Mouse (Mus musculus): ENCODE measurements around the gene Trpm5. TPM values are rescaled to one million over a fixed set of nuclear protein-coding genes. Genes with fewer than 3 reads are reported as not detected.

The Trpm5 gene
- polyA plus RNA-seq, 1 experiment from 2014 or later = 0.93 TPM

DNA sequence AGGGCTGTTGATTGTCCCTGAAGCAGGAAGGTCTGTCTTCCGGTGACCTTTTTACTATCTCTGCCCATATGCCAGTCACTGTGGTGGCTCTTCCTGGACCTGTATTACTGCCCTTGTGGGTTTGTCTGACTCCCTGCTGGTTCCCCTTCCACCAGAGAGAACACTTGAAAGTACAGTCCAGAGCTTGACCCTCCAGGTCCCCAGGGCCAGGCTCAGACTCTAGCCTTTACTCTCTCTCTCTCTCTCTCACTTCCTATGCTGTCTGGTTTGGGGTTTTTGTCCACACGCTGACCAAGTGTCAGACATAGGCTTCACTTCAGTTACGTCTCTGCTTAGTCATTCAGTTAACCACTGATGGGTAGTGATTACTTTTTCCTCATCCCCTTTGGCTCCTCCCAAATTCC, 51.5 kb downstream of the Trpm5 start:
- no peak overlapping the region for H3K27ac ChIP-seq (replicated peaks)
- no peaks in the 10 kb centered on the region for H3K9me3 ChIP-seq (replicated peaks)
- H3K27me3 ChIP-seq (ENCODE audit: low read depth, poor library complexity, severe bottlenecking) = no peaks in the 10 kb centered on the region
- 83% methylated on average over 3 of the region's 3 CpGs for WGBS
- no peaks in the 10 kb centered on the region for H3K36me3 ChIP-seq
- H3K4me1 ChIP-seq = no peaks in the 10 kb centered on the region
- H3K4me3 ChIP-seq = no peak overlapping the region
- no peak for DNase-seq (ENCODE audit: low spot score)

DNA sequence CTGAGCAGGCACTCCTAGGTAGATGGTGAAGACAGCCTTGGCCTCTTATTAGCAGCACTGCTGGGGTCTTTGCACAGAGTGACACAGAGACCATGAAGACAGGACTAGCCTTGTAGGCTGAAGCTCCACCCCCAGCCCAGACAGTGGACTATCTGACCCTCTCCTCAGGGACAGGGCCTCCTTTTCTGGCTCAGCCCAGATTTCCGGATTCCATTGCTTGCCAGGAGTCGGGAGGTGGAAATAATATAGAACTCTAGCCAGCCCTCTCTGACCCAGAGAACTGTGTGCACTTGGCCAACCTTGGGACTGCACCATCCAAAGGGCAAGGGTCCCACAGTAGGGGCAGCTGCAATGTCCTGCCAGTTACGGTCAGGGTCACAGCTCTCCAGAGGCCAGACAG, 52.4 kb downstream of the Trpm5 start:
- Histone ChIP-seq H3K27me3 (ENCODE audit: low read depth, poor library complexity, severe bottlenecking) (no peaks in the 10 kb centered on the region), H3K27ac (replicated peaks) (no peak overlapping the region; the same call in 1 of the 2 replicates), H3K4me1 (no peaks in the 10 kb centered on the region), H3K36me3 (no peaks in the 10 kb centered on the region), H3K4me3 (no peak overlapping the region), H3K9me3 (replicated peaks) (no peaks in the 10 kb centered on the region)
- 72% methylated on average over 3 of the region's 3 CpGs for WGBS
- DNase-seq (ENCODE audit: low spot score) = no peak

- Histone ChIP-seq H3K27ac (replicated peaks) (no peak overlapping the region), H3K36me3 (no peaks in the 10 kb centered on the region), H3K4me1 (no peaks in the 10 kb centered on the region), H3K9me3 (replicated peaks) (no peaks in the 10 kb centered on the region), H3K27me3 (ENCODE audit: low read depth, poor library complexity, severe bottlenecking) (no peaks in the 10 kb centered on the region), H3K4me3 (no peak overlapping the region)
- no peak for DNase-seq (ENCODE audit: low spot score)
- 87% methylated on average over 3 of the region's 3 CpGs for WGBS
Observed at GRCm38 (mm10) chr7:143041138-143041822, 53.2 kb downstream of the Trpm5 start.

DNA sequence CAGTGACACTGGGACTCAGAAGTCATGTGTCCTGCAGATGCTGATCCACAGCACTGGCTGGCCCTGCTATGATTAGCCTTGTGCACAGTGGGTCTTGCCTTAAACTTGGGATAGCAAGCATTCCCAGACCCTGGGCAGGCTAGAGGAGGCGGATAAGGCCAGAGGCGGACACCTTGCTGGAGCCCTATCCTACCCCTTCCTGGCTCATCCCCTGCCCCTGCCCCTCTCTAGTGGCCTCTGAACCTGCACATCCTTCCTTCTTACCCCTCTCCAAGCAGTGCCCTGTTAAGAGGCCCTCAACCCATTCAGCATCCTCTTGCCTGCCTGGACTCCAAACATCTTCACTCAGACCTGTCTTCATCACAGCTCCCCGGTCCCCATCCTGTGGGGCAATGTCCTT, 53.9 kb downstream of the Trpm5 start:
- H3K4me1 ChIP-seq = no peaks in the 10 kb centered on the region
- H3K9me3 ChIP-seq (replicated peaks) = no peaks in the 10 kb centered on the region
- DNase-seq (ENCODE audit: low spot score) = no peak
- H3K4me3 ChIP-seq = no peak overlapping the region
- 90% methylated on average over 3 of the region's 3 CpGs for WGBS
- no peaks in the 10 kb centered on the region for H3K27me3 ChIP-seq (ENCODE audit: low read depth, poor library complexity, severe bottlenecking)
- 0 out of 2 replicates have a peak overlapping the region, but pooled peaks have one; percentile 33 for H3K27ac ChIP-seq (replicated peaks)
- H3K36me3 ChIP-seq = no peaks in the 10 kb centered on the region

DNA sequence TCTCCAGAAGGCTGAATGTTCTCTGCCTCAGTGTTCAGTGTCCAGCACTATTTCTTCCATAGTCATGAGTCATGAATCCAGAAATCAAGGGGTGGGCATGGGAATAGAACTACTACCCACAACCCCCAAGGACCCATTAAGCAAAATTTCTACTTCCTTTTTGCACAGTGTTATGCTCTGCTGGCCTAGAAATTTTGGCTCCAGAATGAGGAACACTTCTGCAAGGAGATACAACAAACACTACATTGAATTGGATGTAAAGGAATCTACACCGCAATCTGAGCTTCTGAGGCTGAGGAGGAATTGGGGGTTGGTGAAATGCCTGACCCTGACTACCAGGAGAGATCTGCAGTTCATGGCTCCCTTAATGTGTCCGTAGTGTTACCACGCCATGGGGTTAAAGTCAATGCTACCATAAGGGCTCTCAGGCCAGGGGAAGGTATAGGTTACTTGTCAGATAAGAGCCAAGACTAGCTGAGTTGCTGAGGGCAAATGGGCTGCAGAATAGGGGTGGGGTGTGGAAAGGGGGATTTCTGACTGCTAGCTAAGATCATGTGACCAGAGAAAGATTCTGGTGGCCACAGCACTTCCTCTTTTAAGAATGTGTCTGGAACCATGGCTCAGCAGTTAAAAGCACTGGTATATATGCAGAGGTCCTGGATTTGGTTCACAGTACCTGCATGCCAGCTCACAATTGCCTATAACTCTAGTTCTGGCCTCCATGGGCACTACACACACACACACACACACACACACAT, 56.1 kb downstream of the Trpm5 start:
- H3K9me3 ChIP-seq (replicated peaks) = no peaks in the 10 kb centered on the region
- no peak overlapping the region for H3K4me3 ChIP-seq
- H3K27ac ChIP-seq (replicated peaks) = no peak overlapping the region
- 0 out of 2 replicates have a peak, but pooled peaks cover 3% of the 10 kb centered on the region for H3K36me3 ChIP-seq
- no peaks in the 10 kb centered on the region for H3K4me1 ChIP-seq
- no peaks in the 10 kb centered on the region for H3K27me3 ChIP-seq (ENCODE audit: low read depth, poor library complexity, severe bottlenecking)
- DNase-seq (ENCODE audit: low spot score) = no peak
- WGBS = 87% methylated on average over 3 of the region's 3 CpGs

DNA sequence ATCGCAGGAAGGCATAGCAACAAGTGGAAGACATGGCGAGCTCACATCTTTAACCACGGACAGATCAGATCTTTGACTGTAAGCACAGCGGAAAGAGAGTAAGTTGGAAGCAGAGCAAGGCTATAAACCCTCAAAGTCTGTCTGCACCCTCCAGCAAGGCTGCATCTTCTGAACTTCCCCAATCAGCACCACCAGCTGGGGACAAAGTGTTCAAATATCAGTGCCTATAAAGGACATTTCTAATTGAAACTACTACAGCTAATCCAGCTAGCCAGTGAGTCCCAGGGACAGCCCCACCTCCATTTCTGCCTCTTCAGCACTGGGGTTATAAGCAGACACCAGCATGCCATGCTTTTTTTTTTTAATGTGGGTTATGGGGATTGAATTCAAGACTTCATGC, 57.1 kb downstream of the Trpm5 start:
- Histone ChIP-seq H3K4me3 (no peak overlapping the region), H3K9me3 (replicated peaks) (no peaks in the 10 kb centered on the region), H3K27ac (replicated peaks) (no peak overlapping the region), H3K36me3 (0 out of 2 replicates have a peak, but pooled peaks cover 3% of the 10 kb centered on the region), H3K27me3 (ENCODE audit: low read depth, poor library complexity, severe bottlenecking) (no peaks in the 10 kb centered on the region), H3K4me1 (no peaks in the 10 kb centered on the region)
- WGBS = 91% methylated on average over 4 of the region's 4 CpGs
- no peak for DNase-seq (ENCODE audit: low spot score)

DNA sequence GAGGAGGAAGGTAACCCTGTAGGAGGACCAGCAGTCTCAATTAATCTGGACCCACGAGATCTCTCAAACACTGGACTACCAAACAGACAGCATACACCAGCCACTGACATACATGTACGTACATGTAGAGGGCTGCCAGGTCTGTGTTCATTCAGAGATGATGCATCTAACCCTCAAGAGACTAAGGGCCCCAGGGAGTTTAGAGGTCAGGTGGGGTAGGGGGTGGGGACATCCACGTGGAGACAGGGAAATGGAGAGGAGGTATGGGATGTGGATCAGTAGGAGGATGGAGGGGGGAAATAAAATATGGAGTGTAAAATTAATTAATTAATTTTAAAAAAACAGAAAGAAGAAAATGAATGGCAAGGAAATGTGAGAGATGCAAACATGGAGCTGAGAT, 57.7 kb downstream of the Trpm5 start:
- no peak for DNase-seq (ENCODE audit: low spot score)
- H3K4me3 ChIP-seq = no peak overlapping the region
- no peaks in the 10 kb centered on the region for H3K9me3 ChIP-seq (replicated peaks)
- H3K36me3 ChIP-seq = 0 out of 2 replicates have a peak, but pooled peaks cover 3% of the 10 kb centered on the region
- no peaks in the 10 kb centered on the region for H3K27me3 ChIP-seq (ENCODE audit: low read depth, poor library complexity, severe bottlenecking)
- 75% methylated on average over 3 of the region's 3 CpGs for WGBS
- H3K4me1 ChIP-seq = no peaks in the 10 kb centered on the region
- no peak overlapping the region for H3K27ac ChIP-seq (replicated peaks)

DNA sequence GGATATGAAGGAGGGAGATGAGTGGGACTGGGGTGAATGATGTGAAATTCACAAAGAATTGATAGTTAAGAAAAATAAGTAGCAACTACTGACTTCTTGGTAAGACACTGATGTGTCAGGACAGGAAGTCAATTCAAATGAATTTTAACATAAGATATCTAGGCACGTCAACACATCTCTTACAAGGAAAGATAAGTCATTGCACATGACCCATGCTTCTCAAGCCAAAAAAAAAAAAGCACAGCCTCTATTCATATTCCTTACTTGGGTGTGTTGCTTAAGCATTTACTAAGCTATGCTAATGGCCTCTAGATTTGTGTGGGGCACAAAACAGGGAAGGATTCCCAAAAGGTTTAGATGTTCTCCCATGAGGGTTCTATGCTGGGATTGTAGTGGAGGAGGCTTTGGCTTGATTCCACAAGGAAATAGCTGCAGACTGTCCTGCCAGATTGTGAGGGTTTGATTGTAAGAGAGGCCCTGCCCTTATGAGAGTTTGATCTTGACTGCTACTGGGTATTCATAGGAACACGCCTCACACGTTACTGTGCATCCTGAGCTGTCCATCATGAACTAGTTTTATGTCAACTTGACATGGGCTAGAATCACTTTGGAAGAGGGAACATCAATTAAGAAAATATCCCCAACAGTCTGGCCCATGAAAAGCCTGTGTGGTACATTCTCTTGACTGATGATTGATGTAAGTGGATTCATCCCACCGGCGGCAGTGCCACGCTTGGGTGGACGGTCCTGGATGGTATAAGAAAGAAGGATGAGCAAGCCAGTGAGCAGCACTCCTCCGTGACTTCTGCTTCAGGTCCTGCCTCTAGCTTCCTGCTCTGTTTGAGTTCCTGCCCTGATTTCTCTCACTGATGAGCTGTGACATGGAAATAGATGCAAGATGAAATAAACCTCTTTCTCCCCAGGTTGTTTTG, 59.7 kb downstream of the Trpm5 start:
- Histone ChIP-seq H3K27ac (replicated peaks) (no peak overlapping the region), H3K4me3 (no peak overlapping the region), H3K27me3 (ENCODE audit: low read depth, poor library complexity, severe bottlenecking) (no peaks in the 10 kb centered on the region), H3K4me1 (no peaks in the 10 kb centered on the region), H3K9me3 (replicated peaks) (no peaks in the 10 kb centered on the region), H3K36me3 (0 out of 2 replicates have a peak, but pooled peaks cover 3% of the 10 kb centered on the region)
- 92% methylated on average over 8 of the region's 8 CpGs for WGBS
- DNase-seq (ENCODE audit: low spot score) = no peak

DNA sequence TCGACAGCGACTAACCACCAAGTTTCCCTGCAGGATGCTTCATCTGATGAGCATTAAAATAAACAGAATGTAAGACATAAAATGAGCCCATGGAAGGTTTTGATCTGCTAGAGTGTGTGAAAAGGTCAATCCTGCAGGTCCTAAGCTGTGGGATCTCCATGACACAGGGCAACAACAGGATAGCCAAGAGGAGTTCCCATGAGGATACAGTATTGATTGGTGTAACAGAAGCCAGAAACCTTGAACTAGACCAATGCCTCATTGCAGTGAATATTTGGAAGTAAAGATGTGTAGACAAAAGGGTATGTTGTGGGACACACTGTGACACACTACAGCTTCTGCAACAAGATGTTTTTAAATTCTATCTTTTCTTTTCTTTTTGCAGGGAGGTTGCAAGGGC, 60.3 kb downstream of the Trpm5 start:
- 93% methylated on average over 2 of the region's 2 CpGs for WGBS

DNA sequence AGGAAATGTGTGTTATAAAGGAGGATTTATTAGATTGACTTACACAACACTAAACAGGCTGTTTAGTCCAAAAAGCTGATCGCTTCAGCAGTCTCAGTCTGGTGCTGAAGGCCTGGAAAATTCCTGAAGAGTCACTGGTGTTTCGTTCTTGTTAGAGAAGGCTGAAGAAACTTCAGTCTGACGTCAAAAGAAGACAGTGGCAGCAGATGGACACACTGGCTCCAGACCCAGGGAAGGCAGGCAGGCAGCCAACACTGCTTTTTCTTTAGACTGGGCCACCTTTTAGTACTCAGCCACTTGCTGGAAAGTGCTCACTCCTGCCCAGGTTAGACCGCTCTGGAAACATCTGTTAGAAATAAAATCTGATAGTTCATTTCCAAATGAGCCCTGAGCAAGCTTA, 60.9 kb downstream of the Trpm5 start:
- no peak overlapping the region for H3K27ac ChIP-seq (replicated peaks)
- H3K4me3 ChIP-seq = no peak overlapping the region
- DNase-seq (ENCODE audit: low spot score) = no peak
- no peaks in the 10 kb centered on the region for H3K4me1 ChIP-seq
- WGBS = 87% methylated on average over 4 of the region's 4 CpGs
- H3K9me3 ChIP-seq (replicated peaks) = no peaks in the 10 kb centered on the region
- H3K27me3 ChIP-seq (ENCODE audit: low read depth, poor library complexity, severe bottlenecking) = no peaks in the 10 kb centered on the region
- H3K36me3 ChIP-seq = 0 out of 2 replicates have a peak, but pooled peaks cover 3% of the 10 kb centered on the region

More for the DNA sequence above, 60.3 kb downstream of the Trpm5 start:
- Histone ChIP-seq H3K27me3 (ENCODE audit: low read depth, poor library complexity, severe bottlenecking) (no peaks in the 10 kb centered on the region), H3K36me3 (0 out of 2 replicates have a peak, but pooled peaks cover 3% of the 10 kb centered on the region), H3K4me3 (no peak overlapping the region), H3K4me1 (no peaks in the 10 kb centered on the region), H3K9me3 (replicated peaks) (no peaks in the 10 kb centered on the region), H3K27ac (replicated peaks) (no peak overlapping the region)
- DNase-seq (ENCODE audit: low spot score) = no peak

DNA sequence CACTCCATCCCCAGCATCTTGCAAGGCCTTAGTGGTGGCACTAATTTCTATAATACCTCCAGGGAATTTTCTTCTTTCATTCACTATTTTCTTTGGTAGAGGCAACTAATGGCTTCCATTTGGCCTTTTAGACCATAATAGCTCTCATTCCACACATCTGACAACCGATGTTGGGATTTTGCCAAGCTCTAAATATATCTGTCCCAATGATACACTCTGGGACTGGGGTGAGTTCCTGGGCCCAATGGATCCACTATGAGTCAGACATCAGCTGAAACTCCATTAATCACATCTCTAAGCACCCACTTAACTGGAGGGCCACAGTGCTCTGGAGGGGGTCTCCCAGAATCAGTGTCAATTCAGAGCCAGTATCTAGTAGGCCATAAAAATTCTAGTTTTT, 62.6 kb downstream of the Trpm5 start:
- 0 out of 2 replicates have a peak, but pooled peaks cover 3% of the 10 kb centered on the region for H3K36me3 ChIP-seq
- H3K4me3 ChIP-seq = no peak overlapping the region
- no peaks in the 10 kb centered on the region for H3K9me3 ChIP-seq (replicated peaks)
- DNase-seq (ENCODE audit: low spot score) = no peak
- no peak overlapping the region for H3K27ac ChIP-seq (replicated peaks)
- no peaks in the 10 kb centered on the region for H3K27me3 ChIP-seq (ENCODE audit: low read depth, poor library complexity, severe bottlenecking)
- no peaks in the 10 kb centered on the region for H3K4me1 ChIP-seq
- WGBS = 86% methylated on average over 1 of the region's 1 CpGs

DNA sequence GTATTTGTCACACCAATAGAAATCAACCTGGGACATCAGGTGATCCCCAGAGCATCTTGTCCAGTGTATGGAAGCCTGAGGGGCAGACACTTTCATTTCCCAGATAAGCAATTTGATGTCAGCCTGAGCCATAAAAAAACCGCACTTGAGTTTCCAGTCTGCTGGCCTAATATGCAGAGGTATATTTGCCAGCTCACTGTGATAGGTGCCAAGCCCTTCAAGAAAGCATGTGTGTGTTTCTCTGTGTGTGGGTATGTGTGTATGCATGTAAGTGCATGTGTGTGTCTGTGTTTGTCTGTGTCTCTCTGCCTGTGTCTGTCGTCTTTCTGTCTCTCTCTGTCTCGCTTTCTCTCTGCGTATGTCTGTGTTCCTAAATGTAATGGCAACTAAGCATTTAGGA, 67.2 kb downstream of the Trpm5 start:
- H3K36me3 ChIP-seq = peaks cover 6% of the 10 kb centered on the region; the same call in 1 of the 2 replicates
- H3K4me1 ChIP-seq = no peaks in the 10 kb centered on the region
- no peak overlapping the region for H3K27ac ChIP-seq (replicated peaks)
- no peaks in the 10 kb centered on the region for H3K9me3 ChIP-seq (replicated peaks)
- no peak for DNase-seq (ENCODE audit: low spot score)
- 97% methylated on average over 4 of the region's 4 CpGs for WGBS
- no peaks in the 10 kb centered on the region for H3K27me3 ChIP-seq (ENCODE audit: low read depth, poor library complexity, severe bottlenecking)
- H3K4me3 ChIP-seq = no peak overlapping the region
